Mouse (Mus musculus) ES-E14 (cell line): ENCODE data around the gene Zbtb20. TPM values are rescaled to one million over a fixed set of nuclear protein-coding genes. Genes with fewer than 3 reads are reported as not detected.

Experiments
- DNase-seq: peaks from one replicate; pipeline ENCODE4 v3.0.0-alpha.2; 2013; ENCODE audit warnings: low read depth, low spot score
- H3K27ac ChIP-seq: 2 replicates; pipeline ENCODE4 v1.5.1; 2012; ENCODE audit warnings: low read depth, mild to moderate bottlenecking, low read length, moderate library complexity, mixed read lengths; ENCODE audit not compliant: poor library complexity, insufficient read depth, severe bottlenecking
- H3K36me3 ChIP-seq: 2 replicates; pipeline ENCODE4 v1.6.1; 2012; ENCODE audit warnings: mild to moderate bottlenecking, low read length, moderate library complexity, mixed read lengths; ENCODE audit not compliant: control insufficient read depth, poor library complexity, insufficient read depth, severe bottlenecking
- H3K4me1 ChIP-seq, 2 experiments: fragments of 150-350 bp in 1 of 2; sonication (generic) in 1 of 2; 2 replicates each; pipeline ENCODE4 v1.6.1; 2012; ENCODE audit warnings: low read length in 2 of 2, mild to moderate bottlenecking in 1 of 2, mixed read lengths in 1 of 2; ENCODE audit not compliant: control insufficient read depth in 2 of 2, insufficient read depth in 2 of 2, poor library complexity in 1 of 2
- H3K4me3 ChIP-seq, 2 experiments: fragments of 150-350 bp in 1 of 2; sonication (generic) in 1 of 2; 2 replicates each; pipeline ENCODE4 v1.5.1; 2012; ENCODE audit warnings: low read length in 2 of 2, low read depth in 1 of 2, mild to moderate bottlenecking in 1 of 2, mixed read lengths in 1 of 2; ENCODE audit not compliant: insufficient read depth in 1 of 2, poor library complexity in 1 of 2, severe bottlenecking in 1 of 2
- H3K9ac ChIP-seq: 2 replicates; pipeline ENCODE4 v1.6.1; 2012; ENCODE audit warnings: low read depth, mild to moderate bottlenecking, low read length, mixed read lengths; ENCODE audit not compliant: poor library complexity, insufficient read depth, severe bottlenecking
- H3K9me3 ChIP-seq: fragments of 150-350 bp; sonication (generic); 2 replicates; pipeline ENCODE4 v1.6.1; 2012; ENCODE audit warnings: low read depth, mild to moderate bottlenecking, low read length; ENCODE audit not compliant: control insufficient read depth, insufficient read depth
- CHD2 ChIP-seq: IDR thresholded peaks from 2 replicates; pipeline ENCODE4 v1.6.1; 2014; ENCODE audit warnings: mild to moderate bottlenecking, low read depth, low read length, inconsistent platforms
- HCFC1 ChIP-seq: IDR thresholded peaks from 2 replicates; pipeline ENCODE4 v1.6.1; 2012; ENCODE audit warnings: low read length, inconsistent platforms, borderline replicate concordance; ENCODE audit not compliant: insufficient read depth
- MAFK ChIP-seq: IDR thresholded peaks from 2 replicates; pipeline ENCODE4 v1.6.1; 2014; ENCODE audit warnings: mild to moderate bottlenecking, low read depth, low read length, inconsistent platforms; ENCODE audit not compliant: insufficient read depth
- ZC3H11A ChIP-seq: IDR thresholded peaks from 2 replicates; pipeline ENCODE4 v1.6.1; 2012; ENCODE audit warnings: low read depth, mild to moderate bottlenecking, inconsistent platforms, low read length, borderline replicate concordance
- ZNF384 ChIP-seq: IDR thresholded peaks from 2 replicates; pipeline ENCODE4 v1.6.1; 2012; ENCODE audit warnings: low read depth, low read length, inconsistent platforms
- in situ Hi-C, 2 experiments: fragments of 600-800 bp; cut with MboI; formaldehyde crosslinking; loops; one replicate each; pipeline ENCODE4 v1.15.1; 2025; ENCODE audit warnings: low sequenced_read_pairs in 2 of 2, inconsistent platforms in 1 of 2; ENCODE audit not compliant: unreplicated experiment in 2 of 2
- total RNA-seq: library from RNA; depleted of rRNA; stranded (reverse); fragments of 300-350 nt; gene quantifications from 2 replicates; pipeline ENCODE4 v1.2.3, GENCODE M21; 2012

Gene Zbtb20
- total RNA-seq, 1 experiment = 4.0 TPM

DNA sequence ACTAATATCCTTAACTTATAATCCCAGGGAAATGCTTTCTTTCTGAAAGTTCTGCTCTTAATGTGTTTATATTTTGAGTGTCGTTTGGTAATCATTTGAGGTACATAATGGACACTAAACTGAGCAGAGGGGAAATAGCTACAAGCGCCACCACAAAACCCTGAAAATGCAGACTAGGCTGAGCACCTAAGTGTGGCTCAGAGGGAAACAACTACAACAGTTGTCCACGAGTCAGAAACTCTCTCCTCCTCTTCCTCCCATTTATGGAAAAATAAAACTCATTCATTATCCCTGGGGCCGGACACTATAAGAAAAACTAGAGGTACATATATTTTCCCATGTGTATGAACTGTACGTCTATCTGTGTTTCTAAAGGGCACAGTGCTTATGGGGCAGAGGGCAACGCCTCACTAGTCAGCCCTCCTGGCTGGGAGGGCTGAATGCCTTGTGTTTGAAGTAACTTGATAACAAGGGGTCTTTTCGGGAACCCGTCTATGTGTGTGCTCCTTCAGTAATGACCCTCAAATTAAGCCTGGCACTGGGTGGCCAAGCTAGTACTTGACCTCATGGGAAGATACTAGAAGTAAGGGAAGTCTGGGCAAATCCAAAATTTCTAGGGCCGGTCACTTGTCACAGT lies 629.8 kb downstream of the Zbtb20 start:
- DNase-seq = no peak
- TF ChIP-seq ZC3H11A = no peak
- TF ChIP-seq HCFC1 = no peak
- no peak for TF ChIP-seq ZNF384
- no peak for TF ChIP-seq CHD2
- no peak for TF ChIP-seq MAFK
- Histone ChIP-seq H3K4me1 (no peaks in the 10 kb centered on the region), H3K9me3 (no peaks in the 10 kb centered on the region), H3K27ac (no peak overlapping the region), H3K9ac (no peak overlapping the region), H3K4me3 (no peak overlapping the region), H3K36me3 (no peaks in the 10 kb centered on the region)
- in situ Hi-C loops = no loop called here

- no peak for DNase-seq
- no peaks in the 10 kb centered on the region for H3K9me3 ChIP-seq
- no peaks in the 10 kb centered on the region for H3K36me3 ChIP-seq
- H3K4me3 ChIP-seq = no peak overlapping the region
- no peaks in the 10 kb centered on the region for H3K4me1 ChIP-seq
- H3K9ac ChIP-seq = no peak overlapping the region
- H3K27ac ChIP-seq = no peak overlapping the region
- in situ Hi-C loops = no loop called here
- TF ChIP-seq ZC3H11A (no peak), CHD2 (no peak), ZNF384 (no peak), HCFC1 (no peak), MAFK (no peak)
Measured at GRCm38 (mm10) chr16:43506189-43506751, 630.6 kb downstream of the Zbtb20 start.

GRCm38 (mm10) chr16:43506771-43507405 lies 631.2 kb downstream of the Zbtb20 start:
- in situ Hi-C loops = no loop called here
- Histone ChIP-seq H3K9ac (no peak overlapping the region), H3K36me3 (no peaks in the 10 kb centered on the region), H3K4me1 (no peaks in the 10 kb centered on the region), H3K9me3 (no peaks in the 10 kb centered on the region), H3K4me3 (no peak overlapping the region), H3K27ac (no peak overlapping the region)
- no peak for DNase-seq
- TF ChIP-seq MAFK = no peak
- TF ChIP-seq CHD2 = no peak
- TF ChIP-seq ZC3H11A = no peak
- TF ChIP-seq ZNF384 = no peak
- no peak for TF ChIP-seq HCFC1

GRCm38 (mm10) chr16:43508166-43508998 lies 632.7 kb downstream of the Zbtb20 start:
- H3K4me1 ChIP-seq = no peaks in the 10 kb centered on the region
- no peak for DNase-seq
- no peaks in the 10 kb centered on the region for H3K36me3 ChIP-seq
- H3K9ac ChIP-seq = no peak overlapping the region
- in situ Hi-C loops = no loop called here
- no peak for TF ChIP-seq MAFK
- TF ChIP-seq HCFC1 = no peak
- TF ChIP-seq ZC3H11A = no peak
- no peak for TF ChIP-seq ZNF384
- no peak for TF ChIP-seq CHD2
- no peaks in the 10 kb centered on the region for H3K9me3 ChIP-seq
- no peak overlapping the region for H3K4me3 ChIP-seq
- no peak overlapping the region for H3K27ac ChIP-seq
